Mouse (Mus musculus): ENCODE results near the gene Anks4b. TPM values are rescaled to one million over a fixed set of nuclear protein-coding genes. Genes with fewer than 3 reads are reported as not detected.
A peak's percentile ranks its signal among the peaks of the same experiment; 100 is the strongest.

Anks4b gene
- polyA plus RNA-seq (2014; fragmentation: Nextera tagmentation; extraction: Ambion mirVana) = 0.14 TPM in 1 of 2 replicates, not detected in the other

DNA sequence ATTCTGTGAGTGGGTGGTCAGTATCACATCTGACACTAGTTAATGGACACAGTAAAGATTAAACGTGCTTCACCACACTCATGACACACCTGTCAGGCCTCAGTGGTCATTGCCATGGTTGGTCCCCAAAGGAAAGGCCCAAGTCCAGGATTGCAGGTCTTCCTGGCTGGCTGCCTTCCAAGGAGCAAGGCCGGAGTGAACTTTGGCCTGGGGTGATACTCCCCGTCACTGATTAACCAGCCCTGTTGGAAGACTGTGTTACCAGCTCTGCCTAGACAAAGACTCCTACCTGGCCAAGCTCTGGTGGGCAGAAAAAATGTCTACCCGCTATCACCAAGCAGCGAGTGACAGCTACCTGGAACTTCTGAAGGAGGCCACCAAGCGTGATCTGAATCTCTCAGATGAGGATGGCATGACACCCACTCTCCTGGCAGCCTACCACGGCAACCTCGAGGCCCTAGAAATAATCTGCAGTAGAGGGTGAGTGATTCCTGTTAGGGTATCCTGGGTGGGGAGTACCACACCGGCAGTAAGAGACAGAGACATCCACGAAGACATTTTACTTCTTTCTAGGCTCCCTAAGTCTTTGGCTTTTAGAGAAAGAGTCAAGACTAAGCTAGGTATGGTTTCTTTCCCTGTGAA lies at the start of gene Anks4b:
Gene Anks4b (plus strand): TSS at position 256 of the 642 bp plus-strand sequence.
- H3K27me3 ChIP-seq (ENCODE audit: control insufficient read depth, insufficient read depth, low read length) = no peaks in the 10 kb centered on the region
- DNase-seq (ENCODE audit: low spot score) = no peak
- ATAC-seq (replicated peaks; ENCODE audit: insufficient number of reproducible peaks, low FRiP score, low TSS enrichment, low read depth) = no peak
- WGBS = 90% methylated on average over 10 of the region's 10 CpGs
- no peaks in the 10 kb centered on the region for H3K9me3 ChIP-seq (replicated peaks; ENCODE audit: control insufficient read depth, low read length)
- H3K27ac ChIP-seq (replicated peaks; ENCODE audit: low read depth, low read length) = no peak within 1 kb of the TSS
- no peaks in the 10 kb centered on the region for H3K36me3 ChIP-seq (replicated peaks; ENCODE audit: control insufficient read depth, insufficient read depth, low read depth, low read length)
- no peaks in the 10 kb centered on the region for H3K4me1 ChIP-seq (ENCODE audit: control insufficient read depth, insufficient read depth, low read length)
- no peak within 1 kb of the TSS for H3K4me3 ChIP-seq (ENCODE audit: low read depth, low read length)
- H3K9ac ChIP-seq (replicated peaks; ENCODE audit: low read length) = no peak within 1 kb of the TSS
- H3K4me2 ChIP-seq (ENCODE audit: low read depth, low read length) = no peak within 1 kb of the TSS

DNA sequence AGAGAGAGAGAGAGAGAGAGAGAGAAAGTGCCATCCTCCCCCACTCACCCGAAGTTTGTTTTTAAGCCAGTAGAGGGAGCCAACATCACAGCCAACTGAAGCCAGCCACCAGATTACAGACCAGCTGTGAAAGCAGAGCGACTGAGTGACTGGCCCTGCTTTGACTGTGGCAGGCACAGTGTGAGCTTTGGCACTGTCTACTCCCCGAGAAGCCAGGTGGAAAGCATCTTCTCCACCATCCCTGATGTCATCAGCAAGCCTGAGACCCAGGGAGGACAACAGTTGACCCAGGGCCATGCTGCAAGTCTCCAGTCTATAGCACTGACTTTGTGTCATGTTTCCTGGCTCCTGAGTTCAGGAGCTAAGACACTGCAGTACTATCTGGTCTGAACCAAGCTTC lies 48.8 kb upstream of the Anks4b start:
- ATAC-seq (replicated peaks; ENCODE audit: insufficient number of reproducible peaks, low FRiP score, low TSS enrichment, low read depth) (peak; percentile 70), DNase-seq (ENCODE audit: low spot score) (peak; percentile 89)
- Histone ChIP-seq H3K4me1 (ENCODE audit: control insufficient read depth, insufficient read depth, low read length) (peaks cover 3% of the 10 kb centered on the region; the same call in 1 of the 2 replicates), H3K27ac (replicated peaks; ENCODE audit: low read depth, low read length) (peak overlapping the region; percentile 36; the same call in 1 of the 2 replicates), H3K27me3 (ENCODE audit: control insufficient read depth, insufficient read depth, low read length) (no peaks in the 10 kb centered on the region), H3K4me2 (ENCODE audit: low read depth, low read length) (no peak overlapping the region), H3K9me3 (replicated peaks; ENCODE audit: control insufficient read depth, low read length) (no peaks in the 10 kb centered on the region), H3K36me3 (replicated peaks; ENCODE audit: control insufficient read depth, insufficient read depth, low read depth, low read length) (no peaks in the 10 kb centered on the region), H3K9ac (replicated peaks; ENCODE audit: low read length) (no peak overlapping the region), H3K4me3 (ENCODE audit: low read depth, low read length) (no peak overlapping the region)
- WGBS = 2% methylated on average over 3 of the region's 3 CpGs

DNA sequence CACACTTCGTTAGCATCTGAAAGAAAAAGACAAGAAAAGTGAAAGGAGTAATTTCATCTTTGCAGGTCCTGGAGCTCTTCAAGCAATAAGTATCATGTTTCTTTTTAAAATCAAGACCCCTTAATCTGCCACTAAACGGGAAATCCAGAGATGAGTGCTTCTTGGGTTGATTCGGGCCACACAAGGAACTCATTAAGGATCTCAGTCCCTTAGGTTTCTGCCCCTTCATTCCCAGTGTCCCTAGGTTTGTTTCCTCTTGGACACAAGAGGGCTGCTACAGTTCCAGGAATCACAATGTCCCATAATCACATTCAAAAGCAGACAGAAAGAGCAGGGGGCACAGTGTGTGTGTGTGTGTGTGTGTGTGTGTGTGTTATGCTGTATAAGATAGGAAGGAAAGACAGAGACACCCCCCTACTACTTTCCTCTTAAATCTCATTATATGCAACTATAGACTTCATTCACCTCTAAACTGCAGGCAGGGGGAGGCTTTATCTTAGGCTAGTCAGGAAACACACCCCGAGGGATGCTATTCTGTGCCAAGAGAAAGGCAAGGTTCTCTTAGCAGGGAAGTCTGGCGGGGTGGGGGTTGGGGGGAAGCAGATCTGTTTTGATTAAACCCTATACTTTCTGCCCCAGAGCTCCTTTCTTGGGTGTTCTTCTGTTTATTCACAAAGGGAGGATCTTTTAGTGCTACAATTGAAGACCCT lies 46.5 kb upstream of the Anks4b start:
- Histone ChIP-seq H3K4me3 (ENCODE audit: low read depth, low read length) (no peak overlapping the region), H3K9me3 (replicated peaks; ENCODE audit: control insufficient read depth, low read length) (no peaks in the 10 kb centered on the region), H3K27ac (replicated peaks; ENCODE audit: low read depth, low read length) (peak overlapping the region; percentile 75), H3K9ac (replicated peaks; ENCODE audit: low read length) (no peak overlapping the region; the same call in 1 of the 2 replicates), H3K36me3 (replicated peaks; ENCODE audit: control insufficient read depth, insufficient read depth, low read depth, low read length) (no peaks in the 10 kb centered on the region), H3K27me3 (ENCODE audit: control insufficient read depth, insufficient read depth, low read length) (no peaks in the 10 kb centered on the region), H3K4me1 (ENCODE audit: control insufficient read depth, insufficient read depth, low read length) (peaks cover 3% of the 10 kb centered on the region; the same call in 1 of the 2 replicates), H3K4me2 (ENCODE audit: low read depth, low read length) (peak overlapping the region; percentile 16; the same call in 1 of the 2 replicates)
- peak; percentile 57 for ATAC-seq (replicated peaks; ENCODE audit: insufficient number of reproducible peaks, low FRiP score, low TSS enrichment, low read depth)
- 5% methylated on average over 5 of the region's 5 CpGs for WGBS
- peak; percentile 77 for DNase-seq (ENCODE audit: low spot score)

DNA sequence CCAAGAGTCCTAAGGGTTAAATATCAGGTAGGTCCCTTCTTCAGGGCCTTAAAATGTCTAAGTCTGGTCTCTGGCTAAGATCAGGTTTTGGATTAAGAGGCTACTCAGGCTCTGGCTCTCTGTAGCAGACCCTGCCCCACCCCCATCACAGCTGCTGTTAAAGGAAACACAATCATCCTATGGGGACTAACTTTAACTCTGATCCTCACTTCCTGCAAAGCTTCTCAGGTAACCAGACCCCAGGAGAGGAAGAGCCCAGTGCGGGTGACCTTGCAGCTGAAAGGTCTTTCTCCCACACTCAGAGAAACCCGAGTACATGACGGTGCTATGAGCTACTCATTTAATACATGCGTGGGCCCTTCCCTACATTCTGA lies 46.0 kb upstream of the Anks4b start:
- WGBS = 17% methylated on average over 4 of the region's 4 CpGs

DNA sequence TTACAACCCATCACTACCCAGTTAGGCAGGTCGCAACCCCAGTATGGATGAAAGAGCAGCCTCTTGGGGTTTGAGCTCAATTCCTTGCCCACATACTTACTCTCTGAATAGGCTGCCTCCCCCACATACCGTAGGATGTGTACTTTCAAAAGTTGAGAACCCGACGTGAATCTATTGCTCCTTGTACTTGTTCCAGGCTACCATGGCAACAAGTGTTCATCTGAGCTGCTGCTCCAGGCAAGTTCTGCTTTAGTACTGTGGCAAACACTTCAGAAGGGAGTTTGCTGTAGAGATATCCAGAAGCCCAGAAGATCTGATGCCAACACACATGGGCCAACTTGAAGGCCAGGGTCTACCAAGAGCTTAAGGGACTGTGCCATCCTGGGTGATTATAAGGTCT lies 44.7 kb upstream of the Anks4b start:
- Histone ChIP-seq H3K27ac (replicated peaks; ENCODE audit: low read depth, low read length) (no peak overlapping the region), H3K9ac (replicated peaks; ENCODE audit: low read length) (no peak overlapping the region), H3K9me3 (replicated peaks; ENCODE audit: control insufficient read depth, low read length) (no peaks in the 10 kb centered on the region), H3K36me3 (replicated peaks; ENCODE audit: control insufficient read depth, insufficient read depth, low read depth, low read length) (no peaks in the 10 kb centered on the region), H3K4me1 (ENCODE audit: control insufficient read depth, insufficient read depth, low read length) (peaks cover 3% of the 10 kb centered on the region; the same call in 1 of the 2 replicates), H3K27me3 (ENCODE audit: control insufficient read depth, insufficient read depth, low read length) (no peaks in the 10 kb centered on the region), H3K4me3 (ENCODE audit: low read depth, low read length) (no peak overlapping the region), H3K4me2 (ENCODE audit: low read depth, low read length) (no peak overlapping the region)
- no peak for ATAC-seq (replicated peaks; ENCODE audit: insufficient number of reproducible peaks, low FRiP score, low TSS enrichment, low read depth)
- WGBS = 72% methylated on average over 4 of the region's 4 CpGs
- DNase-seq (ENCODE audit: low spot score) = no peak

More for the DNA sequence above, 46.0 kb upstream of the Anks4b start:
- Histone ChIP-seq H3K9me3 (replicated peaks; ENCODE audit: control insufficient read depth, low read length) (no peaks in the 10 kb centered on the region), H3K4me3 (ENCODE audit: low read depth, low read length) (no peak overlapping the region), H3K27me3 (ENCODE audit: control insufficient read depth, insufficient read depth, low read length) (no peaks in the 10 kb centered on the region), H3K4me1 (ENCODE audit: control insufficient read depth, insufficient read depth, low read length) (peaks cover 3% of the 10 kb centered on the region; the same call in 1 of the 2 replicates), H3K36me3 (replicated peaks; ENCODE audit: control insufficient read depth, insufficient read depth, low read depth, low read length) (no peaks in the 10 kb centered on the region), H3K9ac (replicated peaks; ENCODE audit: low read length) (no peak overlapping the region), H3K4me2 (ENCODE audit: low read depth, low read length) (no peak overlapping the region), H3K27ac (replicated peaks; ENCODE audit: low read depth, low read length) (peak overlapping the region; percentile 75)
- ATAC-seq (replicated peaks; ENCODE audit: insufficient number of reproducible peaks, low FRiP score, low TSS enrichment, low read depth) = peak; percentile 77
- peak; percentile 88 for DNase-seq (ENCODE audit: low spot score)

DNA sequence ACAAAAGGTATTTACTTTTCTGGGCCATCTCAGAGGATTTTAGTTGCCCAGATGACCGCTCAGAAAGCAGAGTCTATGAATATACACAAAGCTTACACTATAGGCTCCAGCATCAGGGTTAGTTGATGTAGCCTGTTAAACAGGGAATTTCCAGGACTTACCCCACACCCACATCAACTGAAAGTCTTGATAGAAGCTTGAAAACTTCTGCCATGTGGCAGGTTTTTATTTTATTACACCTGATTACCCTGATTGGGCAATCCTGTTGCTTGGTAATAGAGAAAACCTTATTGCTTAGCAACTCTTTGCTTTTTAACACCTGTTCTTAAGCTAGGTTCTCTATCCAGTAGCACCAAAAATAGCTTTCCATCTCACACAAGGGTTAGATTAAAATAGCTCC lies 30.9 kb upstream of the Anks4b start:
- H3K4me3 ChIP-seq (ENCODE audit: low read depth, low read length) = no peak overlapping the region
- H3K4me2 ChIP-seq (ENCODE audit: low read depth, low read length) = no peak overlapping the region
- H3K27me3 ChIP-seq (ENCODE audit: control insufficient read depth, insufficient read depth, low read length) = no peaks in the 10 kb centered on the region
- no peak overlapping the region for H3K27ac ChIP-seq (replicated peaks; ENCODE audit: low read depth, low read length)
- WGBS = 87% methylated on average over 1 of the region's 1 CpGs
- ATAC-seq (replicated peaks; ENCODE audit: insufficient number of reproducible peaks, low FRiP score, low TSS enrichment, low read depth) (no peak), DNase-seq (ENCODE audit: low spot score) (no peak)
- H3K9ac ChIP-seq (replicated peaks; ENCODE audit: low read length) = no peak overlapping the region
- H3K9me3 ChIP-seq (replicated peaks; ENCODE audit: control insufficient read depth, low read length) = no peaks in the 10 kb centered on the region
- no peaks in the 10 kb centered on the region for H3K36me3 ChIP-seq (replicated peaks; ENCODE audit: control insufficient read depth, insufficient read depth, low read depth, low read length)
- no peaks in the 10 kb centered on the region for H3K4me1 ChIP-seq (ENCODE audit: control insufficient read depth, insufficient read depth, low read length)

DNA sequence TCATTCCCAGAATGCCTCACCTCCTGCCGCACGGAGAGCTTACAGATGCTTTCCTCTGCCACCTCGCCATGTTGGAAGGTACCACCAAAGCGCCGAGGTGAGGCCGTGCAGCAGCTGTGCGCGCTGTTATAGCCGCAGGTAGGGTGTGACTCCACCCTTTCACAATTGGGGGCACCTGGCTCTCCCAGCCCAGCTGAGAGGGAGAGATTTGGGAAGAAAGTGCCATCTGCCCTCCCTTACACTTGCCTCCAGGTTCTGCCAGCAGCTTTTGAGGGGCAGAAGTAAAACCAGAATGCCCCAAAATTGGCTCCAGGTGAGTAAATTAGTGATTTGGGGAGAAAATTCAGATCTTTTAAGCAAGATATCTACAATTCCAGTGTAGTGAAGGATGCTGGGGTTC lies 28.5 kb upstream of the Anks4b start, which contains the start of gene Zp2:
Gene Zp2 (minus strand): TSS at position 101 of the 400 bp plus-strand sequence.
- ATAC-seq (replicated peaks; ENCODE audit: insufficient number of reproducible peaks, low FRiP score, low TSS enrichment, low read depth) (no peak), DNase-seq (ENCODE audit: low spot score) (no peak)
- no peaks in the 10 kb centered on the region for H3K27me3 ChIP-seq (ENCODE audit: control insufficient read depth, insufficient read depth, low read length)

DNA sequence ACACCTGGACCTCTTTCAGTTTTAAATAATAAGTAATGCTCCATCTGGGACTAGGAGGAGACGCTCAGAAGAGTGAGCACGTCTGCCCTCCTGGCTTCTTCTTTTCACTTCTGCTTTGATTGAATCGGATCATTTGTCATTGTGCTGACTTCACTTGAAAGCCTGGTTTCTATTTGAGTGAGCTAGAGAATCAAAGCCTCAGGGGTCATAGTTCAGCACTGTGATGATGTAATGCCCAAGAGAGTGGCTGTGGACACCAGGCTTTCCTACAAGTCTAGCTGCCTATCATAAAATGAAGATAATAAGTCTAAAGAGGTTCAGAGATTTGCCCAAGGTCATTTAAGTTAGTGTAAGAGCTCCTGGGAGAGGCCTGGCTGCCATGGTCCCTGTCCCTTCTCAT lies 23.4 kb upstream of the Anks4b start:
- Histone ChIP-seq H3K36me3 (replicated peaks; ENCODE audit: control insufficient read depth, insufficient read depth, low read depth, low read length) (no peaks in the 10 kb centered on the region), H3K27ac (replicated peaks; ENCODE audit: low read depth, low read length) (no peak overlapping the region), H3K4me1 (ENCODE audit: control insufficient read depth, insufficient read depth, low read length) (no peaks in the 10 kb centered on the region), H3K9me3 (replicated peaks; ENCODE audit: control insufficient read depth, low read length) (no peaks in the 10 kb centered on the region), H3K4me2 (ENCODE audit: low read depth, low read length) (no peak overlapping the region), H3K4me3 (ENCODE audit: low read depth, low read length) (no peak overlapping the region), H3K9ac (replicated peaks; ENCODE audit: low read length) (no peak overlapping the region), H3K27me3 (ENCODE audit: control insufficient read depth, insufficient read depth, low read length) (no peaks in the 10 kb centered on the region)
- WGBS = 3% methylated on average over 3 of the region's 3 CpGs
- ATAC-seq (replicated peaks; ENCODE audit: insufficient number of reproducible peaks, low FRiP score, low TSS enrichment, low read depth) = 0 out of 2 replicates have a peak, but pooled peaks have one; percentile 34
- peak; percentile 65 for DNase-seq (ENCODE audit: low spot score)

More for the DNA sequence above, 28.5 kb upstream of the Anks4b start, which contains the start of gene Zp2:
- no peaks in the 10 kb centered on the region for H3K4me1 ChIP-seq (ENCODE audit: control insufficient read depth, insufficient read depth, low read length)
- H3K4me3 ChIP-seq (ENCODE audit: low read depth, low read length) = no peak within 1 kb of the TSS
- H3K4me2 ChIP-seq (ENCODE audit: low read depth, low read length) = no peak within 1 kb of the TSS
- H3K27ac ChIP-seq (replicated peaks; ENCODE audit: low read depth, low read length) = no peak within 1 kb of the TSS
- no peak within 1 kb of the TSS for H3K9ac ChIP-seq (replicated peaks; ENCODE audit: low read length)
- H3K36me3 ChIP-seq (replicated peaks; ENCODE audit: control insufficient read depth, insufficient read depth, low read depth, low read length) = no peaks in the 10 kb centered on the region
- H3K9me3 ChIP-seq (replicated peaks; ENCODE audit: control insufficient read depth, low read length) = no peaks in the 10 kb centered on the region
- WGBS = 76% methylated on average over 9 of the region's 9 CpGs

Data from embryonic facial prominence, embryonic 11.5 days (tissue).